Mouse (Mus musculus): ENCODE data around the gene Ppp1r13l.

The Ppp1r13l gene

GRCm38 (mm10) chr7:19338060-19338459, 21.5 kb upstream of the Ppp1r13l start:
- DNase-seq = no peak

- DNase-seq = no peak
Observed at GRCm38 (mm10) chr7:19338596-19338995, 21.0 kb upstream of the Ppp1r13l start.

- no peak for DNase-seq
Observed at GRCm38 (mm10) chr7:19341250-19341649, 18.3 kb upstream of the Ppp1r13l start.

- DNase-seq = peak; percentile 31 to 48
Observed at GRCm38 (mm10) chr7:19341761-19342409, 17.7 kb upstream of the Ppp1r13l start.

GRCm38 (mm10) chr7:19342481-19343027, 17.0 kb upstream of the Ppp1r13l start:
- peak; percentile 83 to 90 for DNase-seq

GRCm38 (mm10) chr7:19343210-19343808, 16.2 kb upstream of the Ppp1r13l start:
- peak; percentile 65 to 82 for DNase-seq

- no peak for DNase-seq
Observed at GRCm38 (mm10) chr7:19344237-19344847, 15.2 kb upstream of the Ppp1r13l start, which contains the start of gene Ercc1. TSS of gene Ercc1 (plus strand) at chr7:19344778.

GRCm38 (mm10) chr7:19344938-19345471, 14.5 kb upstream of the Ppp1r13l start:
- peak; percentile 94 to 97 for DNase-seq

GRCm38 (mm10) chr7:19349188-19349915, 10.2 kb upstream of the Ppp1r13l start:
- no peak for DNase-seq

- no peak for DNase-seq
Observed at GRCm38 (mm10) chr7:19350221-19350620, 9.3 kb upstream of the Ppp1r13l start.

- no peak for DNase-seq
Observed at GRCm38 (mm10) chr7:19354991-19355390, 4.6 kb upstream of the Ppp1r13l start.

- no peak for DNase-seq
Observed at GRCm38 (mm10) chr7:19356311-19356710, 3.2 kb upstream of the Ppp1r13l start.

GRCm38 (mm10) chr7:19357381-19358375, 1.9 kb upstream of the Ppp1r13l start:
- no peak for DNase-seq

GRCm38 (mm10) chr7:19358634-19359033, 915 bp upstream of the Ppp1r13l start:
- DNase-seq = no peak

- DNase-seq = peak; percentile 79 to 84
Observed at GRCm38 (mm10) chr7:19359892-19360641, 518 bp downstream of the Ppp1r13l start.

GRCm38 (mm10) chr7:19360944-19361343, 1.4 kb downstream of the Ppp1r13l start:
- peak; percentile 92 to 94 for DNase-seq

GRCm38 (mm10) chr7:19361720-19362119, 2.2 kb downstream of the Ppp1r13l start:
- DNase-seq = peak; percentile 77 to 84

- DNase-seq = no peak
Observed at GRCm38 (mm10) chr7:19362276-19362675, 2.7 kb downstream of the Ppp1r13l start.

GRCm38 (mm10) chr7:19363881-19364280, 4.3 kb downstream of the Ppp1r13l start:
- DNase-seq = peak; percentile 84

GRCm38 (mm10) chr7:19365376-19365775, 5.8 kb downstream of the Ppp1r13l start:
- no peak for DNase-seq

GRCm38 (mm10) chr7:19368380-19368779, 8.8 kb downstream of the Ppp1r13l start:
- peak; percentile 72 to 77 for DNase-seq

Measured in lung, postnatal 4 days (tissue).